Mouse (Mus musculus) neural tube, embryonic 11.5 days (tissue): Measurements from ENCODE around the gene Prdx4. TPM values are rescaled to one million over a fixed set of nuclear protein-coding genes. Genes with fewer than 3 reads are reported as not detected.
"Not testable (repeated sequence)": the region's sequence is repeated elsewhere in the genome, so short reads cannot be mapped to it uniquely, and the experiment has no call there.

ENCODE experiments used
- ATAC-seq: fragments of 200-750 bp; cut with Nextera tagmentation; 2 replicates; pipeline ENCODE4 v1.8.0; 2017; ENCODE audit warnings: moderate number of reproducible peaks, mild to moderate bottlenecking, moderate TSS enrichment, moderate library complexity; ENCODE audit not compliant: insufficient read depth, low FRiP score, low TSS enrichment
- DNase-seq: peaks from one replicate; pipeline ENCODE4 v3.0.0-alpha.2; 2015; ENCODE audit warnings: low spot score
- H3K27ac ChIP-seq: fragments of 300-500 bp; sonication (generic); 2 replicates; pipeline ENCODE4 v1.5.1; 2014; ENCODE audit warnings: low read depth, mild to moderate bottlenecking, low read length
- H3K27me3 ChIP-seq: fragments of 300-500 bp; sonication (generic); 2 replicates; pipeline ENCODE4 v1.6.1; 2014; ENCODE audit warnings: mild to moderate bottlenecking, low read length, mixed read lengths; ENCODE audit not compliant: control insufficient read depth, insufficient read depth
- H3K36me3 ChIP-seq: fragments of 300-500 bp; sonication (generic); 2 replicates; pipeline ENCODE4 v1.6.1; 2014; ENCODE audit warnings: mild to moderate bottlenecking, low read length, moderate library complexity, mixed read lengths; ENCODE audit not compliant: control insufficient read depth, insufficient read depth
- H3K4me1 ChIP-seq: fragments of 300-500 bp; sonication (generic); 2 replicates; pipeline ENCODE4 v1.6.1; 2014; ENCODE audit warnings: low read length, mixed read lengths; ENCODE audit not compliant: control insufficient read depth, insufficient read depth
- H3K4me2 ChIP-seq: fragments of 300-500 bp; sonication (generic); 2 replicates; pipeline ENCODE4 v1.6.1; 2014; ENCODE audit warnings: low read depth, mild to moderate bottlenecking, moderate library complexity
- H3K4me3 ChIP-seq: fragments of 300-500 bp; sonication (generic); 2 replicates; pipeline ENCODE4 v1.5.1; 2014; ENCODE audit warnings: low read depth, low read length
- H3K9ac ChIP-seq: fragments of 300-500 bp; sonication (generic); 2 replicates; pipeline ENCODE4 v1.6.1; 2014; ENCODE audit warnings: mild to moderate bottlenecking, low read length
- H3K9me3 ChIP-seq: fragments of 300-500 bp; sonication (generic); 2 replicates; pipeline ENCODE4 v1.6.1; 2016; ENCODE audit warnings: low read length; ENCODE audit not compliant: control insufficient read depth
- WGBS: fragments of 180-500 bp; shearing (Covaris S2); extraction: QIAGEN DNeasy Blood & Tissue Kit; methylation state at CpG from one replicate; pipeline ENCODE4 v1.1.7; 2014; 5-methylcytosine and 5-hydroxymethylcytosine counted together
- polyA plus RNA-seq: library from polyadenylated mRNA; unstranded; fragments of >200 nt; fragmentation: Nextera tagmentation; extraction: Ambion mirVana; gene quantifications from 2 replicates; pipeline ENCODE4 v1.2.1, GENCODE M21; 2014

Prdx4 gene
- 227 and 238 TPM in 2 replicates for polyA plus RNA-seq

DNA sequence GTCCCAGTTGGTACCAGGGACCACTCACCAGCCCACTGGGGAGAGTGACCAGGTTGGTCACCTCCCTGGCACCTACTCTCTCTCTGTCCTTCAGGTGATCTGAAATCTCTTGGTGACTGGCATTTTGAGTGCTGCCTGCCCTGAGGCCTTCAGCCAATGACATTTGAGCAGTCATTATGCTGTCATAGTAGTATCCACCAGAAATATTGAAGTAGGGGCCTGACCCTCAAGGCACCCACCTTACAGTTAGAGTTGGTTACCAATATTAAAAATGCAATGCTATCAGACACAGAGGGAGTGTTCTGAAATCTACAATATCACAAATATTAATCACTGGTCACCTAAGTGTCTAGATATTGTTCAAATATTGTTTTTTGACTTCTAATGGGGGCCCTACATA is at the start of gene Prdx4:
Gene Prdx4 (minus strand): TSS at position 101 of the 400 bp plus-strand sequence.
- no peak within 1 kb of the TSS for H3K27ac ChIP-seq
- ATAC-seq (no peak), DNase-seq (no peak)
- H3K4me3 ChIP-seq = no peak within 1 kb of the TSS
- H3K27me3 ChIP-seq = no peaks in the 10 kb centered on the region
- no peak within 1 kb of the TSS for H3K4me2 ChIP-seq
- no peak within 1 kb of the TSS for H3K9ac ChIP-seq
- no peaks in the 10 kb centered on the region for H3K9me3 ChIP-seq
- H3K4me1 ChIP-seq = no peaks in the 10 kb centered on the region
- no peaks in the 10 kb centered on the region for H3K36me3 ChIP-seq

GRCm38 (mm10) chrX:155376538-155376937 is 36.0 kb upstream of the Prdx4 start:
- Histone ChIP-seq H3K27ac (no peak overlapping the region), H3K27me3 (no peaks in the 10 kb centered on the region), H3K9me3 (no peaks in the 10 kb centered on the region), H3K4me1 (no peaks in the 10 kb centered on the region), H3K4me3 (no peak overlapping the region), H3K36me3 (no peaks in the 10 kb centered on the region), H3K4me2 (no peak overlapping the region), H3K9ac (no peak overlapping the region)
- DNase-seq (peak; percentile 18), ATAC-seq (no peak)
- WGBS = 25% methylated on average over 2 of the region's 2 CpGs

DNA sequence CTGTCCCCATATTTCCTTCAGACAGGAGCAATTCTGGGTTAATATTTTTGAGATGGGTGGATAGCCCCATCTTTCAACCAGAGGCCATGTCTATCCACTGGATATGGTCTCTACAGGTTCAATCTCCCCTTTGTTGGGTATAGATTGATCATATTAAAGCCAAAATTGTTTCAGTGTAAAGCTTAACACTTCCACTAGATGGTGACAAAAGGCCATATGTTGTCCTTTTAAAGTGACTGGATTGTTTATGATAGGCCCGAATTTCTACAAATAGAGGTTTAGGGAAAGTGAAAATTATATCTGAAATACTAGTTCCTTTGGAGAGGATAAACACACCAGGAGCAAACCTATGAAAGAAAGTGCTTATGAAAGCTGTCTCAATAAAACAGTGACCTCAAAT is 34.9 kb upstream of the Prdx4 start:
- DNase-seq = no peak
- ATAC-seq = no peak
- 61% methylated on average over 1 of the region's 1 CpGs for WGBS

DNA sequence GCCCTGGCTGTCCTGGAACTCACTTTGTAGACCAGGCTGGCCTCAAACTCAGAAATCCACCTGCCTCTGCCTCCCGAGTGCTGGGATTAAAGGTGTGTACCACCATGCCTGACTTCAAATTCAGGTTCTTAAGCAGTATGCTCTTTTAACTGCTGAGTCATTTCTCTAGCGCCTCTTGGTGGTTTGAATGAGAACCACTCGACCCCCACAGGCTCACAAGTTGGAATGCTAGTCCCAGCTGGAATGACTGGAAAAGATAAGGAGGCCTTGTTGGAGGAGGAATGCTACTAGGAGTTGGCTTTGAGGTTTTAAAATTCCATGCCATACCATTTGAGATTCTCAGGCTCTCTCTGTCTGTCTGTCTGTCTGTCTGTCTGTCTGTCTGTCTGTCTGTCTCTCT is 29.6 kb upstream of the Prdx4 start:
- H3K4me3 ChIP-seq, H3K4me2 ChIP-seq, ATAC-seq, H3K27me3 ChIP-seq, H3K27ac ChIP-seq, DNase-seq, H3K9ac ChIP-seq, H3K4me1 ChIP-seq, H3K36me3 ChIP-seq, H3K9me3 ChIP-seq: not testable (repeated sequence)
- WGBS = 52% methylated on average over 3 of the region's 3 CpGs

More for the DNA sequence above, 34.9 kb upstream of the Prdx4 start:
- no peaks in the 10 kb centered on the region for H3K9me3 ChIP-seq
- H3K27ac ChIP-seq = no peak overlapping the region
- H3K27me3 ChIP-seq = no peaks in the 10 kb centered on the region
- no peak overlapping the region for H3K4me2 ChIP-seq
- H3K4me3 ChIP-seq = no peak overlapping the region
- H3K36me3 ChIP-seq = no peaks in the 10 kb centered on the region
- H3K9ac ChIP-seq = no peak overlapping the region
- no peaks in the 10 kb centered on the region for H3K4me1 ChIP-seq

DNA sequence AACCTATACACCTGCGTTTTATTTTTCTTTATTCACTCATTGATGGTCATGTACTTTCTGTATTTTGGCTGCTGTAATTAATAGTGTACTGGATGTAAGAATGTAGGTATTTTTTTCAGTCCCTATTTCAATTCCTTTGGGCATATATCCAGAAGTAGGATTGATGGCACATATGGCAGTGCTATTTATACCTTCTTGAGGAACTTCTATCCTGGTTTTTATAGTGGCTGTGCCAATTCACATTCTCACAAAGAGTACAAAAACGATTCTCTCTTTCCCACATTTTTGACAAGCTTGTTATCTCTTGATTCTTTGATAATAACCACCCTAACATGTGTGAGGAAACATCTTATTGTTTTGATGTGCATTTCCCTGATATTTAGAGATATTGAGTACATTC is 24.5 kb upstream of the Prdx4 start:
- WGBS = 65% methylated on average over 2 of the region's 2 CpGs
- no peak overlapping the region for H3K4me3 ChIP-seq
- no peaks in the 10 kb centered on the region for H3K9me3 ChIP-seq
- no peaks in the 10 kb centered on the region for H3K27me3 ChIP-seq
- no peak overlapping the region for H3K27ac ChIP-seq
- ATAC-seq (no peak), DNase-seq (no peak)
- H3K4me1 ChIP-seq = no peaks in the 10 kb centered on the region
- H3K4me2 ChIP-seq = no peak overlapping the region
- H3K36me3 ChIP-seq = no peaks in the 10 kb centered on the region
- H3K9ac ChIP-seq = no peak overlapping the region

DNA sequence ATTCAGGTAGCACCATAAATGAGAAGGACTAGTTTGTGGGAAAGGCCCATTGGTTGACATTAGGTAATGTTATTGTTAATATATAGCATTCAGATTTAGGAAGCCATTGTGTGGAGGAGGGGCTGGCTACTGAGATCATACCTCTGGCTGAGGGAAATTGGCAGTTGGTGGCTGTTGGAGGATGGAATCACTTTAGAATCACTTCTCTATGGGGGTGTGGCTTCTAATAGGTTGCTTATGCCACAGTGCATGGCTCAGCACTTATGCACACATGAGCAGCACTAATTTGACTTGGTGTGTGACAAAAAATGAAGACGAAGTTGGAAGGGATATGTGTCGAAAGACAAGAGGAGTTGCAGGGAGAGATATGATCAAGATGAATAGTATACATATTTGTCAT is 5.7 kb upstream of the Prdx4 start:
- no peaks in the 10 kb centered on the region for H3K4me1 ChIP-seq
- H3K9ac ChIP-seq = no peak overlapping the region
- H3K27me3 ChIP-seq = no peaks in the 10 kb centered on the region
- H3K9me3 ChIP-seq = no peaks in the 10 kb centered on the region
- no peak overlapping the region for H3K4me2 ChIP-seq
- 93% methylated on average over 2 of the region's 2 CpGs for WGBS
- ATAC-seq (no peak), DNase-seq (no peak)
- H3K27ac ChIP-seq = no peak overlapping the region
- H3K36me3 ChIP-seq = no peaks in the 10 kb centered on the region
- H3K4me3 ChIP-seq = no peak overlapping the region

GRCm38 (mm10) chrX:155337905-155338721 is 2.4 kb downstream of the Prdx4 start:
- H3K4me1 ChIP-seq = no peaks in the 10 kb centered on the region
- H3K36me3 ChIP-seq = no peaks in the 10 kb centered on the region
- ATAC-seq = peak; percentile 97
- WGBS = 16% methylated on average over 49 of the region's 49 CpGs
- no peaks in the 10 kb centered on the region for H3K9me3 ChIP-seq
- peak overlapping the region; percentile 72 for H3K9ac ChIP-seq
- H3K27me3 ChIP-seq = no peaks in the 10 kb centered on the region
- peak overlapping the region; percentile 43 for H3K4me2 ChIP-seq
- H3K4me3 ChIP-seq = peak overlapping the region; percentile 53
- DNase-seq = peak; percentile 89
- H3K27ac ChIP-seq = peak overlapping the region; percentile 56; the same call in 1 of the 2 replicates

- Histone ChIP-seq H3K27ac (no peak overlapping the region), H3K4me1 (no peaks in the 10 kb centered on the region), H3K27me3 (no peaks in the 10 kb centered on the region), H3K9ac (peak overlapping the region; percentile 72), H3K9me3 (no peaks in the 10 kb centered on the region), H3K36me3 (no peaks in the 10 kb centered on the region), H3K4me2 (peak overlapping the region; percentile 43), H3K4me3 (peak overlapping the region; percentile 53)
- ATAC-seq (no peak), DNase-seq (no peak)
- 16% methylated on average over 7 of the region's 7 CpGs for WGBS
These were observed 3.0 kb downstream of the Prdx4 start for GRCm38 (mm10) chrX:155337567-155337904.

GRCm38 (mm10) chrX:155318005-155318404 is 22.5 kb downstream of the Prdx4 start:
- DNase-seq (peak; percentile 49), ATAC-seq (0 out of 2 replicates have a peak, but pooled peaks have one; percentile 53)
- no peak overlapping the region for H3K27ac ChIP-seq
- no peaks in the 10 kb centered on the region for H3K4me1 ChIP-seq
- 36% methylated on average over 4 of the region's 4 CpGs for WGBS
- no peaks in the 10 kb centered on the region for H3K36me3 ChIP-seq
- H3K27me3 ChIP-seq = no peaks in the 10 kb centered on the region
- H3K9ac ChIP-seq = no peak overlapping the region
- no peak overlapping the region for H3K4me2 ChIP-seq
- H3K9me3 ChIP-seq = no peaks in the 10 kb centered on the region
- no peak overlapping the region for H3K4me3 ChIP-seq
